Mouse (Mus musculus) embryonic facial prominence, embryonic 11.5 days (tissue): ENCODE data around the gene Sart1. TPM values are rescaled to one million over a fixed set of nuclear protein-coding genes. Genes with fewer than 3 reads are reported as not detected.

Experiments used
- ATAC-seq: fragments of 200-750 bp; cut with Nextera tagmentation; replicated peaks from 2 replicates; pipeline ENCODE4 v1.8.0; 2017; ENCODE audit warnings: low read depth; ENCODE audit not compliant: insufficient number of reproducible peaks, low FRiP score, low TSS enrichment
- DNase-seq: peaks from one replicate; pipeline ENCODE4 v3.0.0-alpha.2; 2015; ENCODE audit warnings: low spot score
- H3K27ac ChIP-seq: fragments of 300-500 bp; sonication (generic); replicated peaks from 2 replicates; pipeline ENCODE4 v1.5.1; 2014; ENCODE audit warnings: mild to moderate bottlenecking, low read depth, low read length, control low read depth
- H3K27me3 ChIP-seq: fragments of 300-500 bp; sonication (generic); 2 replicates; pipeline ENCODE4 v1.6.1; 2014; ENCODE audit warnings: mild to moderate bottlenecking, low read length, moderate library complexity, mixed read lengths; ENCODE audit not compliant: control insufficient read depth, insufficient read depth
- H3K36me3 ChIP-seq: fragments of 300-500 bp; sonication (generic); replicated peaks from 2 replicates; pipeline ENCODE4 v1.6.1; 2014; ENCODE audit warnings: low read depth, mild to moderate bottlenecking, low read length, moderate library complexity, mixed read lengths; ENCODE audit not compliant: control insufficient read depth, insufficient read depth
- H3K4me1 ChIP-seq: fragments of 300-500 bp; sonication (generic); 2 replicates; pipeline ENCODE4 v1.6.1; 2014; ENCODE audit warnings: low read length, mixed read lengths; ENCODE audit not compliant: control insufficient read depth, insufficient read depth
- H3K4me2 ChIP-seq: fragments of 300-500 bp; sonication (generic); 2 replicates; pipeline ENCODE4 v1.6.1; 2014; ENCODE audit warnings: low read depth, mild to moderate bottlenecking, control low read depth, low read length, moderate library complexity
- H3K4me3 ChIP-seq: fragments of 300-500 bp; sonication (generic); 2 replicates; pipeline ENCODE4 v1.5.1; 2014; ENCODE audit warnings: low read depth, low read length, control low read depth
- H3K9ac ChIP-seq: fragments of 300-500 bp; sonication (generic); replicated peaks from 2 replicates; pipeline ENCODE4 v1.6.1; 2014; ENCODE audit warnings: mild to moderate bottlenecking, control low read depth, low read length
- H3K9me3 ChIP-seq: fragments of 300-500 bp; sonication (generic); replicated peaks from 2 replicates; pipeline ENCODE4 v1.6.1; 2016; ENCODE audit warnings: mild to moderate bottlenecking, low read length, inconsistent platforms, mixed read lengths; ENCODE audit not compliant: control insufficient read depth
- WGBS: fragments of 180-500 bp; shearing (Covaris S2); extraction: QIAGEN DNeasy Blood & Tissue Kit; methylation state at CpG from one replicate; pipeline ENCODE4 v1.1.7; 2014; 5-methylcytosine and 5-hydroxymethylcytosine counted together
- polyA plus RNA-seq: library from polyadenylated mRNA; unstranded; fragments of >200 nt; fragmentation: Nextera tagmentation; extraction: Ambion mirVana; gene quantifications from 2 replicates; pipeline ENCODE4 v1.2.1, GENCODE M21; 2014

Gene Sart1
- polyA plus RNA-seq, 1 experiment from 2014 or later: 72.9 TPM

DNA sequence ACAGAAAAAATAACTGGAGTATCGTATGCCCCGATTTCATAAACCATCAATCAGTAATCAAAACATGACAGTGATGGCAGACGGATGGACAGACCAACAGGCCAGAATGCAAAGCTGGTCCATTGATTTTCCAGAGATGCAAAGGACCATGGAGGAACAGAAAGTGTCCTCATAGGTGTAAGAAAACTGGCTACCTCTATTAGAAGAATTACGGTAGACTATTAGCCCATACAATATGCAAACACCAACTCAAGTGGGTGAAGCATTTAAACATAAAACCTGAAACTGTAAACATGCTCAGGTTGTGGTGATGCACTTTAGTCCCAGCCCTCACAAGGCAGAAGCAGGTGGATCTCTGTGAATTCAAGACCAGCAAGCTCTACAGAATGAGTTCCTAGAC, 6.9 kb upstream of the Sart1 start:
- H3K36me3 ChIP-seq: no peaks in the 10 kb centered on the region
- H3K27ac ChIP-seq: no peak overlapping the region
- no peak overlapping the region for H3K4me3 ChIP-seq
- DNase-seq (no peak), ATAC-seq (no peak)
- H3K4me1 ChIP-seq: no peaks in the 10 kb centered on the region
- no peak overlapping the region for H3K9ac ChIP-seq
- no peaks in the 10 kb centered on the region; the same call in 1 of the 2 replicates for H3K27me3 ChIP-seq
- H3K4me2 ChIP-seq: no peak overlapping the region
- 72% methylated on average over 4 of the region's 4 CpGs for WGBS
- no peaks in the 10 kb centered on the region for H3K9me3 ChIP-seq

GRCm38 (mm10) chr19:5394168-5394567, 5.7 kb upstream of the Sart1 start:
- 0 out of 2 replicates have a peak overlapping the region, but pooled peaks have one; percentile 9 for H3K9ac ChIP-seq
- DNase-seq (no peak), ATAC-seq (no peak)
- peaks cover 5% of the 10 kb centered on the region for H3K4me1 ChIP-seq
- no peak overlapping the region for H3K27ac ChIP-seq
- H3K4me3 ChIP-seq: no peak overlapping the region
- no peaks in the 10 kb centered on the region for H3K36me3 ChIP-seq
- no peaks in the 10 kb centered on the region; the same call in 1 of the 2 replicates for H3K27me3 ChIP-seq
- 57% methylated on average over 10 of the region's 10 CpGs for WGBS
- H3K4me2 ChIP-seq: no peak overlapping the region
- H3K9me3 ChIP-seq: no peaks in the 10 kb centered on the region

DNA sequence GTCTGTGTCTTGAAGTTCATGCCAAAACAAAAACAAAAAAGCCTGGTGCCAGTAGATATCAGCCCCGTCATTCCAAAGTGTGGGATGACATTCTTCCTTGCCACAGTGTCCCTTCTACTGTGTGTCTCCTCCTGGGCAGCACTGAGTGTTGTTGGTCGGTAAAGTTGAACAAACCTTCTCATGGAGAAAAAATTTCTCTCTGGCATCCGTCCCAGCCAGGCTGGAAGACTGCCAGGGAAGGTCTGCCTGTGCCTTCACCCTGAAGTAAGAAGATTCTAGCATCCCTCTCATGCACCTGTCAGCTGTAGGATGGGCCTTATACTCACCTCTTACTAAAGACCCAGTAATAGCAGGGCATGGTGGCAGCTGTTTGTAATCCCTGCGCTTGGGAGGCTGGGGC, 4.4 kb upstream of the Sart1 start:
- no peak overlapping the region for H3K4me3 ChIP-seq
- DNase-seq (no peak), ATAC-seq (no peak)
- no peak overlapping the region for H3K4me2 ChIP-seq
- H3K9ac ChIP-seq: no peak overlapping the region
- no peak overlapping the region for H3K27ac ChIP-seq
- no peaks in the 10 kb centered on the region; the same call in 1 of the 2 replicates for H3K27me3 ChIP-seq
- H3K9me3 ChIP-seq: no peaks in the 10 kb centered on the region
- H3K36me3 ChIP-seq: no peaks in the 10 kb centered on the region
- WGBS: 82% methylated on average over 4 of the region's 4 CpGs
- peaks cover 6% of the 10 kb centered on the region for H3K4me1 ChIP-seq

GRCm38 (mm10) chr19:5390416-5390815, 1.9 kb upstream of the Sart1 start:
- H3K27ac ChIP-seq: no peak overlapping the region
- no peak overlapping the region; the same call in 1 of the 2 replicates for H3K4me3 ChIP-seq
- H3K9ac ChIP-seq: no peak overlapping the region
- H3K36me3 ChIP-seq: no peaks in the 10 kb centered on the region
- H3K4me1 ChIP-seq: peaks cover 6% of the 10 kb centered on the region
- DNase-seq: no peak
- H3K27me3 ChIP-seq: no peaks in the 10 kb centered on the region; the same call in 1 of the 2 replicates
- H3K4me2 ChIP-seq: peak overlapping the region; percentile 54
- ATAC-seq: no peak
- no peaks in the 10 kb centered on the region for H3K9me3 ChIP-seq
- 83% methylated on average over 8 of the region's 8 CpGs for whole genome bisulfite sequencing

GRCm38 (mm10) chr19:5389647-5390046, 1.1 kb upstream of the Sart1 start:
- no peak overlapping the region for H3K27ac ChIP-seq
- ATAC-seq: no peak

GRCm38 (mm10) chr19:5388011-5388441, 477 bp downstream of the Sart1 start:
- Histone ChIP-seq H3K4me3 (peak overlapping the region; percentile 96), H3K27ac (no peak overlapping the region; the same call in 1 of the 2 replicates), H3K4me1 (peaks cover 6% of the 10 kb centered on the region), H3K4me2 (peak overlapping the region; percentile 59), H3K9me3 (no peaks in the 10 kb centered on the region), H3K9ac (peak overlapping the region; percentile 86), H3K27me3 (no peaks in the 10 kb centered on the region), H3K36me3 (peaks cover 12% of the 10 kb centered on the region)
- 0 out of 2 replicates have a peak, but pooled peaks have one; percentile 58 for ATAC-seq
- under 1% methylated on average over 43 of the region's 43 CpGs for WGBS
- peak; percentile 29 for DNase-seq

More at GRCm38 (mm10) chr19:5389647-5390046, 1.1 kb upstream of the Sart1 start:
- DNase-seq: peak; percentile 10
- H3K4me2 ChIP-seq: peak overlapping the region; percentile 54
- H3K4me1 ChIP-seq: peaks cover 6% of the 10 kb centered on the region
- peaks cover 3% of the 10 kb centered on the region; the same call in 1 of the 2 replicates for H3K36me3 ChIP-seq
- peak overlapping the region; percentile 96 for H3K4me3 ChIP-seq
- H3K9me3 ChIP-seq: no peaks in the 10 kb centered on the region
- H3K27me3 ChIP-seq: no peaks in the 10 kb centered on the region; the same call in 1 of the 2 replicates
- H3K9ac ChIP-seq: peak overlapping the region; percentile 86
- 36% methylated on average over 12 of the region's 12 CpGs for WGBS

- Histone ChIP-seq H3K27me3 (no peaks in the 10 kb centered on the region), H3K9ac (no peak overlapping the region), H3K4me1 (peaks cover 6% of the 10 kb centered on the region), H3K27ac (no peak overlapping the region), H3K4me3 (no peak overlapping the region), H3K4me2 (no peak overlapping the region), H3K36me3 (peaks cover 29% of the 10 kb centered on the region), H3K9me3 (no peaks in the 10 kb centered on the region)
- 80% methylated on average over 8 of the region's 8 CpGs for WGBS
- no peak for ATAC-seq
- DNase-seq: no peak
These were observed 3.8 kb downstream of the Sart1 start for GRCm38 (mm10) chr19:5384715-5385114.

GRCm38 (mm10) chr19:5383326-5383725, 5.2 kb downstream of the Sart1 start:
- H3K27me3 ChIP-seq: no peaks in the 10 kb centered on the region
- H3K27ac ChIP-seq: no peak overlapping the region
- no peaks in the 10 kb centered on the region for H3K9me3 ChIP-seq
- whole genome bisulfite sequencing: 95% methylated on average over 12 of the region's 12 CpGs
- H3K4me3 ChIP-seq: no peak overlapping the region
- ATAC-seq (no peak), DNase-seq (no peak)
- H3K36me3 ChIP-seq: peaks cover 34% of the 10 kb centered on the region
- H3K4me1 ChIP-seq: no peaks in the 10 kb centered on the region
- H3K9ac ChIP-seq: no peak overlapping the region
- no peak overlapping the region for H3K4me2 ChIP-seq
